Mouse (Mus musculus) embryonic facial prominence, embryonic 11.5 days (tissue): Measurements from ENCODE around the gene Arhgap27. TPM values are rescaled to one million over a fixed set of nuclear protein-coding genes. Genes with fewer than 3 reads are reported as not detected.

Experiments used
- ATAC-seq: fragments of 200-750 bp; cut with Nextera tagmentation; replicated peaks from 2 replicates; pipeline ENCODE4 v1.8.0; 2017; ENCODE audit warnings: low read depth; ENCODE audit not compliant: insufficient number of reproducible peaks, low FRiP score, low TSS enrichment
- DNase-seq: peaks from one replicate; pipeline ENCODE4 v3.0.0-alpha.2; 2015; ENCODE audit warnings: low spot score
- H3K27ac ChIP-seq: fragments of 300-500 bp; sonication (generic); replicated peaks from 2 replicates; pipeline ENCODE4 v1.5.1; 2014; ENCODE audit warnings: mild to moderate bottlenecking, low read depth, low read length, control low read depth
- H3K27me3 ChIP-seq: fragments of 300-500 bp; sonication (generic); 2 replicates; pipeline ENCODE4 v1.6.1; 2014; ENCODE audit warnings: mild to moderate bottlenecking, low read length, moderate library complexity, mixed read lengths; ENCODE audit not compliant: control insufficient read depth, insufficient read depth
- H3K36me3 ChIP-seq: fragments of 300-500 bp; sonication (generic); replicated peaks from 2 replicates; pipeline ENCODE4 v1.6.1; 2014; ENCODE audit warnings: low read depth, mild to moderate bottlenecking, low read length, moderate library complexity, mixed read lengths; ENCODE audit not compliant: control insufficient read depth, insufficient read depth
- H3K4me1 ChIP-seq: fragments of 300-500 bp; sonication (generic); 2 replicates; pipeline ENCODE4 v1.6.1; 2014; ENCODE audit warnings: low read length, mixed read lengths; ENCODE audit not compliant: control insufficient read depth, insufficient read depth
- H3K4me2 ChIP-seq: fragments of 300-500 bp; sonication (generic); 2 replicates; pipeline ENCODE4 v1.6.1; 2014; ENCODE audit warnings: low read depth, mild to moderate bottlenecking, control low read depth, low read length, moderate library complexity
- H3K4me3 ChIP-seq: fragments of 300-500 bp; sonication (generic); 2 replicates; pipeline ENCODE4 v1.5.1; 2014; ENCODE audit warnings: low read depth, low read length, control low read depth
- H3K9ac ChIP-seq: fragments of 300-500 bp; sonication (generic); replicated peaks from 2 replicates; pipeline ENCODE4 v1.6.1; 2014; ENCODE audit warnings: mild to moderate bottlenecking, control low read depth, low read length
- H3K9me3 ChIP-seq: fragments of 300-500 bp; sonication (generic); replicated peaks from 2 replicates; pipeline ENCODE4 v1.6.1; 2016; ENCODE audit warnings: mild to moderate bottlenecking, low read length, inconsistent platforms, mixed read lengths; ENCODE audit not compliant: control insufficient read depth
- WGBS: fragments of 180-500 bp; shearing (Covaris S2); extraction: QIAGEN DNeasy Blood & Tissue Kit; methylation state at CpG from one replicate; pipeline ENCODE4 v1.1.7; 2014; 5-methylcytosine and 5-hydroxymethylcytosine counted together
- polyA plus RNA-seq: library from polyadenylated mRNA; unstranded; fragments of >200 nt; fragmentation: Nextera tagmentation; extraction: Ambion mirVana; gene quantifications from 2 replicates; pipeline ENCODE4 v1.2.1, GENCODE M21; 2014

Gene Arhgap27
- polyA plus RNA-seq, 1 experiment from 2014 or later: 2.9 TPM

DNA sequence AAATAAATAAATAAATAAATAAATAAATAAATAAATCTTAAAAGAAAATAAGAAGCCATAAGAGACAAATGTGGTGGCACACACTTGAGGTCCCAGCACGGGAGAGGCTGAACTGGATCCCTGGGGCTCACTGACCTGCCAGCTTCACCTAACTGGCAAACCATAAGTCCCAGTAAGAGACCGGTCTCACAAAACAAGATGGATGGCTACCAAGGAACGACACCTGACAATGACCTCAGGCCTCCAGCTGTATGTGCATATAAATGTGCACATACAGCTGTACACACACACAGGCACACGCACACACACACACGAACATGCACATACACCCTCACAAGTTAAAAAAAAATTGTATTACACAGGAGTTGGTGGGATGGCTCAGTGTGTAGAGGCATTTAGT lies 76.6 kb downstream of the Arhgap27 start:
- ATAC-seq: no peak
- H3K36me3 ChIP-seq: no peaks in the 10 kb centered on the region
- no peak for DNase-seq
- WGBS: 92% methylated on average over 5 of the region's 5 CpGs
- no peak overlapping the region for H3K9ac ChIP-seq
- no peak overlapping the region for H3K4me3 ChIP-seq
- no peak overlapping the region for H3K27ac ChIP-seq
- no peaks in the 10 kb centered on the region for H3K27me3 ChIP-seq
- no peaks in the 10 kb centered on the region for H3K9me3 ChIP-seq
- H3K4me2 ChIP-seq: no peak overlapping the region
- no peaks in the 10 kb centered on the region for H3K4me1 ChIP-seq

DNA sequence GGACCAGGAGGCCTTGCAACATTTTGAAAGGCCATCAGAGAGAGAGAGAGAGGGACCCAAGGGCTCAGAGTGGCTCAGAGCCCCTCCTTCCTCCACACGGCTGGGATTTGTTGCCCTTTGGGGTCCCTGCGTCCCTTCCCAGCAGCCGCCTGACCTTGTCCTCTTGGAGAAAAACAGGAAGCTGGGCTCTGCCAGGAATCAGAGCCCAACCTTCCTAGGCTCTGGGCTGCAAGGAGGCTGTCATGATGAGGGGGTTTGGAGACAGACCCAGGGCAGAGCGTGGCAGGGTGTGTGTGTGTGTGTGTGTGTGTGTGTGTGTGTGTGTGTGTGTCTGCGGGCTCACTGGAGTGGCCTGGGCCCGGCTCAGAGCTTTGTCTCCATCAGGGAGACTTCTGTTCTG lies 77.5 kb downstream of the Arhgap27 start:
- no peaks in the 10 kb centered on the region for H3K36me3 ChIP-seq
- no peak overlapping the region for H3K4me2 ChIP-seq
- no peaks in the 10 kb centered on the region for H3K4me1 ChIP-seq
- WGBS: 40% methylated on average over 5 of the region's 6 CpGs
- DNase-seq: no peak
- no peak overlapping the region for H3K4me3 ChIP-seq
- no peaks in the 10 kb centered on the region for H3K27me3 ChIP-seq
- no peak overlapping the region for H3K9ac ChIP-seq
- H3K9me3 ChIP-seq: no peaks in the 10 kb centered on the region
- no peak overlapping the region for H3K27ac ChIP-seq
- no peak for ATAC-seq

DNA sequence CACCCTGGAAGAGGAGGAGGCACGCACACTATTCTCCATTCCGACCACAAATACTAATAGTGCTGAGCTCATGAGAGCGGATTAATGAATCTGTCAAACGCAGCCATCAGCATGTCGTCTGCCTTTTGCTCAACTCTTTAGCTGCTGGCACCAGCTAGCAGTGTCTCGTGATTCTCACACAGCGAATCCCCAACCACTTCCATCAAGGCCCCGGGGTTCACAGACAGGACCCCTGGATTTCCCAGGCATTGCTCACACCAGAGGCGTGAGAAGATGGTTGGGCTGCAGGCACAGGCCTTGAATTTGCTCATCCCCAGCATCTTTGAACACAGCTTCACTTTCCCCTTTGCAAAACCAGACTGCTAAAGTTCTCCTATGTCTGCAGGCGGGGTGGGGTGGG lies 78.2 kb downstream of the Arhgap27 start:
- 84% methylated on average over 10 of the region's 10 CpGs for WGBS
- DNase-seq (no peak), ATAC-seq (no peak)
- no peak overlapping the region for H3K27ac ChIP-seq
- no peaks in the 10 kb centered on the region for H3K36me3 ChIP-seq
- no peak overlapping the region for H3K4me3 ChIP-seq
- no peaks in the 10 kb centered on the region for H3K27me3 ChIP-seq
- H3K9ac ChIP-seq: no peak overlapping the region
- no peak overlapping the region for H3K4me2 ChIP-seq
- H3K4me1 ChIP-seq: no peaks in the 10 kb centered on the region
- no peaks in the 10 kb centered on the region for H3K9me3 ChIP-seq

DNA sequence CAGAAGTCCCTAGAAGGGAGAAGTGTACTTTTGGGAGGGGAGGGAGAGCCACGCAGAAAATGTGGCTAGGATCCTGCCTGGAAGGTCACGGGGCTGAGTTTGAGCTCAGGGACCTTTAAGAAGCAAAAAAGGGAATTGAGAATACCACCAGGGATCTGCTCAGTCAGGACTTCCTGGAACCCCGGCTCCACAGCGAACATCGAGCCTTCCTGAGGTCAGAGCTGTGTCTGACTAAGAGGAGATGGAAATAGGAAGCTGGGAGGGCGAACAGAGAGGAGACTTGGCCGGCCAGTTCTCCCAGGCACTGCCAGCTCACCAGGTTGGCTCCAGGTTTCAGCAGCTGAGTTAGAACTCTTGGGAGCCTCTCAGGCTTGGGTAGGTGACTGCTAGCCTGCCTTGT lies 81.7 kb downstream of the Arhgap27 start:
- Histone ChIP-seq H3K9ac (no peak overlapping the region), H3K27me3 (no peaks in the 10 kb centered on the region), H3K4me1 (no peaks in the 10 kb centered on the region), H3K4me2 (no peak overlapping the region), H3K27ac (no peak overlapping the region), H3K4me3 (no peak overlapping the region), H3K36me3 (no peaks in the 10 kb centered on the region), H3K9me3 (no peaks in the 10 kb centered on the region)
- no peak for DNase-seq
- 70% methylated on average over 7 of the region's 7 CpGs for WGBS
- ATAC-seq: no peak

Other genes with a start within 250 kb of the Arhgap27 start
- 5.3 and 5.6 TPM in 2 replicates for gene Hexim1, start 247.5 kb downstream of the Arhgap27 start, polyA plus RNA-seq
- 7.1 and 8.3 TPM in 2 replicates for gene Hexim2, start 231.3 kb downstream of the Arhgap27 start, polyA plus RNA-seq
- gene Fmnl1, start 192.6 kb downstream of the Arhgap27 start, polyA plus RNA-seq: 0.70 and 0.72 TPM in 2 replicates
- 0.25 TPM in 2 replicates for gene 1700023F06Rik, start 155.1 kb downstream of the Arhgap27 start, polyA plus RNA-seq
- gene Spata32, start 145.3 kb downstream of the Arhgap27 start, polyA plus RNA-seq: not detected in 2 replicates
- 1.9 and 2.9 TPM in 2 replicates for gene Map3k14, start 96.2 kb downstream of the Arhgap27 start, polyA plus RNA-seq
- 5.2 and 5.9 TPM in 2 replicates for gene Plekhm1, start 49.0 kb upstream of the Arhgap27 start, polyA plus RNA-seq
- not detected in 2 replicates for gene Lrrc37a, start 140.9 kb upstream of the Arhgap27 start, polyA plus RNA-seq